Mouse (Mus musculus) splenic B cell, adult 2 months (primary cell): ENCODE data around the gene Apon.
A peak's percentile ranks its signal among the peaks of the same experiment; 100 is the strongest.
"Not testable (repeated sequence)": the region's sequence is repeated elsewhere in the genome, so short reads cannot be mapped to it uniquely, and the experiment has no call there.

ENCODE experiments used
- DNase-seq: peaks from one replicate; pipeline ENCODE4 v3.0.0-alpha.2; 2011; ENCODE audit warnings: low read depth, low spot score
- H3K27me3 ChIP-seq: 2 replicates; pipeline ENCODE4 v1.6.1; 2012; ENCODE audit warnings: mild to moderate bottlenecking, low read length, moderate library complexity, mixed read lengths; ENCODE audit not compliant: control insufficient read depth, poor library complexity, insufficient read depth, severe bottlenecking
- H3K36me3 ChIP-seq: 2 replicates; pipeline ENCODE4 v1.6.1; 2012; ENCODE audit warnings: mild to moderate bottlenecking, low read length, moderate library complexity, mixed read lengths; ENCODE audit not compliant: control insufficient read depth, poor library complexity, insufficient read depth, severe bottlenecking

The Apon gene

DNA sequence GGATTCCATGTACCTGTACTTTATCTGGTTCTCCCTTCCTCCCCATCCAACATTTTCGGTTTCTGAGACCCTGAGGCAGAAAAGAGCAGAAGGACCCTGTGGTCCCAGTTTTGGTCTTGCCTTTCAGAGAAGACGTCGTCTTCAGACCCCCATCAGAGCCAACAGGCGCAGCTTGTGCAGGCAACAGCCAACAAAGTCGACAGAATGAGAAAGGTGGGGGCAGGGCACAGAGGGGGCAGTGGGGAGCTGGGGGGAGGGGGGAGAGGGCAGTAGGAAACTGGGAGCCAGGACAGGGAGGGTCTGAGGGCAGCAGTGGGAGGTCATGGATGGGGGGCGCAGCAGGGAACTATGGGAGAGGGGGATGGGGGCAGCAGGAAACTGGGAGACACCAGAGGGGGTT lies 24.3 kb downstream of the Apon start:
- peaks cover 27% of the 10 kb centered on the region for H3K36me3 ChIP-seq
- DNase-seq = no peak
- H3K27me3 ChIP-seq = no peaks in the 10 kb centered on the region

- no peaks in the 10 kb centered on the region for H3K27me3 ChIP-seq
- H3K36me3 ChIP-seq = peaks cover 32% of the 10 kb centered on the region
- no peak for DNase-seq
Observed at GRCm38 (mm10) chr10:128280943-128281342, 27.0 kb downstream of the Apon start.

GRCm38 (mm10) chr10:128281682-128282081 lies 27.8 kb downstream of the Apon start:
- no peaks in the 10 kb centered on the region for H3K27me3 ChIP-seq
- no peak for DNase-seq
- H3K36me3 ChIP-seq = peaks cover 34% of the 10 kb centered on the region

DNA sequence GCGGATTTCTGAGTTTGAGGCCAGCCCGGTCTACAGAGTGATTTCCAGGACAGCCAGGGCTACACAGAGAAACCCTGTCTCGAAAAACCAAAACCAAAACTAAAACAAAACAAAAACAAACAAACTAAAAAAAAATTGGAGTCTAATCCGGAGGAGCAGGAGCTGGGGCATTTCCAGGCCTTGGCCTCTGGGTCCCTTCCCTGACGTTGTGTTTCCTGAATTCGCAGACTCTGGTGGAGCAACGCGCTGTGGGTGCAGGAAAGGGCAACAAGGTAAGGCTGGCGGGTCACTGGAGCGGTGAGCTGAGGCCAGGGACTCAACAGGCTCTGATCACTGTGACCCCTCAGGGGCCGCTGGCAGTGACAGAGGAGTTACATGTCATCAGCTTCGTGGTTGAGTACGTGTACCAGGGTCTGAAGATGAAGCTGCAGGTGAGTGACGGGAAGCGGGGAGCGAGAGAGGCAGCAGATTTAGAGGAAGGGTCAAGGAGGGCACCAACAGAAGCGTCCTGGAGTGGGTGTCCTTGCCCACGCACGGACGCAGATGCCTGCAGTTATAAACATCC lies 29.1 kb downstream of the Apon start:
- H3K36me3 ChIP-seq = peaks cover 25% of the 10 kb centered on the region
- DNase-seq = no peak
- no peaks in the 10 kb centered on the region for H3K27me3 ChIP-seq

- Histone ChIP-seq H3K36me3 (peaks cover 23% of the 10 kb centered on the region), H3K27me3 (no peaks in the 10 kb centered on the region)
- DNase-seq = peak; percentile 78
Observed at GRCm38 (mm10) chr10:128283604-128284579, 30.0 kb downstream of the Apon start.

DNA sequence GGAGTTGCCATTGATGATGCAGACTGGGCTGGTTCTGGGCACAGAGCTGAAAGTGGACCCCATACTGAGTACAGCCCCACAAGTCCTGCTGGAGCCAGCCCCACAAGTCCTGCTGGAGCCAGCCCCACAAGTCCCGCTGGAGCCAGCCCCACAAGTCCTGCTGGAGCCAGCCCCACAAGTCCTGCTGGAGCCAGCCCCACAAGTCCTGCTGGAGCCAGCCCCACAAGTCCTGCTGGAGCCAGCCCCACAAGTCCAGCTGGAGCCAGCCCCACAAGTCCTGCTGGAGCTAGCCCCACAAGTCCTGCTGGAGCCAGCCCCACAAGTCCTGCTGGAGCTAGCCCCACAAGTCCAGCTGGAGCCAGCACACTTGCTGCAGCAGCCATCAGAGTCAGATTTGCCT lies 36.7 kb downstream of the Apon start:
- not testable (repeated sequence) for H3K27me3 ChIP-seq, DNase-seq
- H3K36me3 ChIP-seq = peaks cover 17% of the 10 kb centered on the region

DNA sequence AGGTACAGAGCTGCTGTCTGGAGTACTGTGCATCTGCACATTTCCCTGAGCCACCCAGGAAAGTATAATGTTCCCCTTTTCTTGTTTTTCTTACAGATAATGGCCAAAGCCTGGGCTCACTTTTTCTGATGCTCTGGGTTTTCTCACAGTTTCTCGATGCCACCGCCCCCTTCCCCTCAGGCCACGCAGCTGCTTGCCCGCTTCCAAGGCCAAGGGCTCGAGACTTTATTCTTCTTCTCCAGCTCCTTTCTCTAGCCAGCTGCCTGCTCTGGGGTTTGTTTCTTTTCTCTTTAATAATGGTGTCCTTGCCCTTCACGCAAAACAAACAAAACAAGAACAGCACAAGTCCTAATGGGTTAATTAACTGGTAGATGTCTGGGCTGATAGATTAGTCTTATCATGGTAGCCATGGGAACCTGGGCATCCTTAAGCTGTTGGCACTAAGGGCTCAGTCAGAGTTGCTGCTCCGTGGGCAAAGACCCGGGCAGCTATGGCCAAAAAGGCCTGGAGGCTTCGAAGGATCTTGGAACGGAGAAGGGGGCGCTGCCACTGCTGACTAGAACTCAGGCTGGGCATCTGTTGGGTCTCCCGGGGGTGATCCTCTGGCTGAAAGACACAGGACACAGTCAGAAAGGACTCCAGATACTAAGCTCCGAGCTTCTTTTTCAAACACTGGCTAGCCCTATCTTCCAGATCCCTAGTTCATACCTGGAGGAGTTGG lies 42.6 kb downstream of the Apon start:
- Histone ChIP-seq H3K27me3 (no peaks in the 10 kb centered on the region), H3K36me3 (peaks cover 6% of the 10 kb centered on the region)
- DNase-seq = no peak

DNA sequence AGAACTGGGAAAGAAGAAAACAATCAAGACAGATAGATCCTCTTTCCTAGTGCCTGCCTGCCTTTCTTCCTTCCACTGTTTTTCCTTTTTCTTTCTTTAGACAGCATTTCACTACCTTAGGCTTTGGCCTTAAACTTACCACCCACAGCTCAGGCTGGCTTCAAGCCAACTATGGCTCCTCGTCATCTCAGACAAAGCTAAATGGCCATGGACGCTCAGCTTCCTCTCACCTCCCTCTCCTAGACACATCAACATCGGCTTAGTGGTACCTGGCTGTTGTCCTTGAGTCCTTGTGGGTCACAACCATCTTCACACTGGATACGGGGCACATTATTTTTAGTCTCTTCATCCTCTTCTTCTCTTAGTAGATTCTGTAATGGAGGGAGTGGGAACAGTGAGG lies 43.3 kb downstream of the Apon start:
- H3K36me3 ChIP-seq = peaks cover 4% of the 10 kb centered on the region; the same call in 1 of the 2 replicates
- DNase-seq = no peak
- H3K27me3 ChIP-seq = no peaks in the 10 kb centered on the region

DNA sequence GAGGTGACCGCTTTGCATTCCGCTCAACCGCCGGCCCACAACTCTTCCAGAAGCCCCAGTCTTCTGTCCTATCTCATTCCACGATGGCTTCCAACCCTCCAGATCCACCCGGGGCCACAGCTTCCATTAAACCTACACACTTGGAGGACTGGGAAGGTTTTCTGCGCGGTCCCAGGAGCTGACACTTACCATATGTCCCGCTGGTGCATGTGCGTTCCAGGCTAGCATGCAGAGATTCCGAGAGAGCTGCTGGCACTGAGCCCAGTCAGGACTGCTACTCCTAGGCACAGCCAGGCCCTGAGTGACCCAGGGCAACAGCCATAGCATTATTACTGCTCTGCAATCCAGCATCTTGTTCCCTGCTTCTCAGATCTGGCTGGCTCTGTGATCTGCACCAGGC lies 43.7 kb downstream of the Apon start:
- Histone ChIP-seq H3K36me3 (peaks cover 2% of the 10 kb centered on the region; the same call in 1 of the 2 replicates), H3K27me3 (no peaks in the 10 kb centered on the region)
- DNase-seq = no peak

GRCm38 (mm10) chr10:128298243-128298642 lies 44.3 kb downstream of the Apon start:
- Histone ChIP-seq H3K27me3 (no peaks in the 10 kb centered on the region), H3K36me3 (no peaks in the 10 kb centered on the region)
- no peak for DNase-seq

DNA sequence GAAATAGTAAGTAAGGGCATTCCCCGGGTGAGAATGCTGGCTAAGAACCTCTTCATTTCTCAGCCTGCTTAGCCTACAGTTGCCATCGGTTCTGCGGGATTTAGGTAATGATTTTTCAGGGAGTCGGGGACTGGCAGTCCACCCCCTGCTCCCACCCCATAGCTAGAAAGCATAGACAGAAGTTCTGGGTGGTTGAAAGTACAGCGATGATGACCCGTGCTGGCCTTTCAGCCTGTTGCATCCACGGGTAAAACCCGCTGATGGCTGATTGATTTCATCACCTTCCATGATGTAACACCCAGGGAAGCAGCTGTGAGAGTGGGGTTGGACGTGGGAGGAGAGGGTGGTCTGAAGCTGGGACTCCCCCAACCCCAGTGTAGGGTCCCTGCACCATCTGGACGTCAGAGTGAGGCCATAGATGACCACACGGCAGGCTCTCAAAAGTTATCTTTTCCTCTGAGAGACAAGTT lies 44.8 kb downstream of the Apon start, which contains the start of gene Il23a:
Gene Il23a (minus strand): TSS at position 51 of the 470 bp plus-strand sequence.
- Histone ChIP-seq H3K27me3 (no peaks in the 10 kb centered on the region), H3K36me3 (no peaks in the 10 kb centered on the region)
- DNase-seq = no peak

DNA sequence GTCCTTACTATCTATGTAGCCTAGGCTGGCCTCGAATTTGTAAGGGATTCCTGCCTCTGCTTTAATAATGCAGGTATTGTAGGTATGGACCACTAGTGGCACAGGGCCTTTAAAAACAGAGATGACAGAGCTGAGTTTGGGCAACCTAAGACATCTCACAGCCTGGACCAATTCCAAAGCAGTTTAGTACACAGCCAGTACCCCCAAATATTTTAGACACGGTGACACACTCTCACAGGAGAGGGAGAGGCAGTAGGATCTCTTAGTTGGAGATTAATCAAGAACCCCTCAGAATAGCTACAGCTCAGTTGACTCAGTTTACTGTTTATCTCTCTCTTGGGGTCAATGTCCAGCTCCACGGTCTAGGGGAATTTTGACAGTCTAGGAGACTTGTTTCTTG lies 48.5 kb downstream of the Apon start:
- DNase-seq = no peak
- no peaks in the 10 kb centered on the region for H3K27me3 ChIP-seq
- no peaks in the 10 kb centered on the region for H3K36me3 ChIP-seq

DNA sequence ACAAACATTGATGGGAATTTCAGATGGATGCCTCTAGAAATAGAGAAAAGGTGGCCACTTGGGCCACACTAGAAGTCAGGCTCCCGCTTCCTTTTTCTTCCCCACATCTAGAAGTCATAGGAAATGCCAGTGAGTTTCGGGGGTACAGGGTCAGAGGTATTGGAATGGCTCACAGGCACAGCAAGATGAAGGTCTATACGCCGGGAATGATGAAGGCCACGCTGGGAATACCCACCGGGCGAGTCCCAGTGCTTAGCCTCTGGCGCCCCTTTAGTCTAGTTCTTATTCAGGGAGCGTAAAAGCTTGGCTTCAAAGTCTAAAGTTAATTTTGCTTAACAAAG lies 48.9 kb downstream of the Apon start:
- Histone ChIP-seq H3K36me3 (no peaks in the 10 kb centered on the region), H3K27me3 (no peaks in the 10 kb centered on the region)
- no peak for DNase-seq

- no peaks in the 10 kb centered on the region for H3K27me3 ChIP-seq
- no peaks in the 10 kb centered on the region for H3K36me3 ChIP-seq
- peak; percentile 100 for DNase-seq
Observed at GRCm38 (mm10) chr10:128303126-128304021, 49.5 kb downstream of the Apon start, which contains the start of gene Pan2. Gene Pan2 (plus strand): TSS chr10:128303335.
